Mouse (Mus musculus) MEL (cell line): ENCODE data around the gene Ptprh.
"Not testable (repeated sequence)": the region's sequence is repeated elsewhere in the genome, so short reads cannot be mapped to it uniquely, and the experiment has no call there.

Source experiments
- CTCF ChIP-seq, 3 experiments: IDR thresholded peaks in 2 of 3; conservative IDR thresholded peaks in 1 of 3; 2 replicates each; pipeline ENCODE4 v1.5.1; 2011 to 2012; ENCODE audit warnings: low read length in 3 of 3, low read depth in 2 of 3, mild to moderate bottlenecking in 2 of 3, improper control_type of control experiment in 1 of 3, inconsistent platforms in 1 of 3, mixed read lengths in 1 of 3, moderate library complexity in 1 of 3; ENCODE audit not compliant: control insufficient read depth in 1 of 3, insufficient read depth in 1 of 3, poor library complexity in 1 of 3, severe bottlenecking in 1 of 3
- ELF1 ChIP-seq: IDR thresholded peaks from 2 replicates; pipeline ENCODE4 v1.6.1; 2014; ENCODE audit warnings: low read depth, mild to moderate bottlenecking, inconsistent platforms, low read length, improper control_type of control experiment, moderate library complexity
- EP300 ChIP-seq, 2 experiments: IDR thresholded peaks; 2 replicates each; pipeline ENCODE4 v1.6.1; 2011; ENCODE audit warnings: improper control_type of control experiment in 2 of 2, low read length in 2 of 2, low read depth in 1 of 2, mild to moderate bottlenecking in 1 of 2
- GATA1 ChIP-seq: IDR thresholded peaks from 2 replicates; pipeline ENCODE4 v1.6.1; 2011; ENCODE audit warnings: low read depth, low read length, improper control_type of control experiment
- POLR2A ChIP-seq, 2 experiments: IDR thresholded peaks; 2 replicates each; pipeline ENCODE4 v1.6.1; 2011 to 2012; ENCODE audit warnings: low read length in 2 of 2, mild to moderate bottlenecking in 2 of 2, control low read depth in 1 of 2, improper control_type of control experiment in 1 of 2, low read depth in 1 of 2, moderate library complexity in 1 of 2; ENCODE audit not compliant: control insufficient read depth in 1 of 2, insufficient read depth in 1 of 2, poor library complexity in 1 of 2
- POLR2AphosphoS2 ChIP-seq: IDR thresholded peaks from 2 replicates; pipeline ENCODE4 v1.6.1; 2011; ENCODE audit warnings: low read length, improper control_type of control experiment
- RCOR1 ChIP-seq: IDR thresholded peaks from 2 replicates; pipeline ENCODE4 v1.6.1; 2012; ENCODE audit warnings: low read depth, mild to moderate bottlenecking, inconsistent platforms, low read length, improper control_type of control experiment
- SIN3A ChIP-seq: IDR thresholded peaks from 2 replicates; pipeline ENCODE4 v1.6.1; 2012; ENCODE audit warnings: low read length, improper control_type of control experiment, inconsistent platforms
- UBTF ChIP-seq: IDR thresholded peaks from 2 replicates; pipeline ENCODE4 v1.6.1; 2012; ENCODE audit warnings: low read depth, mild to moderate bottlenecking, inconsistent platforms, low read length, improper control_type of control experiment, moderate library complexity, borderline replicate concordance; ENCODE audit not compliant: insufficient read depth
- USF2 ChIP-seq, 2 experiments: IDR thresholded peaks; 2 replicates each; pipeline ENCODE4 v1.6.1; 2011 to 2012; ENCODE audit warnings: improper control_type of control experiment in 2 of 2, low read length in 2 of 2, borderline replicate concordance in 1 of 2, inconsistent platforms in 1 of 2, low read depth in 1 of 2, mild to moderate bottlenecking in 1 of 2; ENCODE audit not compliant: insufficient read depth in 1 of 2
- ZMIZ1 ChIP-seq: IDR thresholded peaks from 2 replicates; pipeline ENCODE4 v1.6.1; 2012; ENCODE audit warnings: low read depth, mild to moderate bottlenecking, inconsistent platforms, low read length, improper control_type of control experiment, moderate library complexity

- not testable (repeated sequence) for TF ChIP-seq GATA1; CTCF (IDR thresholded peaks at IDR 0.05 in 2 of 3, conservative IDR thresholded peaks at IDR 0.05 in 1 of 3; ENCODE audit: control insufficient read depth in 1 of 3, insufficient read depth in 1 of 3, low read depth in 2 of 3, low read length in 3 of 3, poor library complexity in 1 of 3, severe bottlenecking in 1 of 3); POLR2A (IDR thresholded peaks at IDR 0.05; ENCODE audit: control insufficient read depth in 1 of 2, insufficient read depth in 1 of 2, low read depth in 1 of 2, low read length in 2 of 2, poor library complexity in 1 of 2); USF2 (IDR thresholded peaks at IDR 0.05; ENCODE audit: borderline replicate concordance in 1 of 2, insufficient read depth in 1 of 2, low read depth in 1 of 2, low read length in 2 of 2); POLR2AphosphoS2; ELF1; EP300 (IDR thresholded peaks at IDR 0.05; ENCODE audit: low read depth in 1 of 2, low read length in 2 of 2); RCOR1; SIN3A; UBTF; ZMIZ1
Measured at GRCm38 (mm10) chr7:4530166-4530565, 73.7 kb downstream of the Ptprh start.
